Mouse (Mus musculus): ENCODE results near the gene Hsd3b4.
"Not testable (repeated sequence)": the region's sequence is repeated elsewhere in the genome, so short reads cannot be mapped to it uniquely, and the experiment has no call there.

- not testable (repeated sequence) for TF ChIP-seq POLR2A, CTCF (IDR thresholded peaks at IDR 0.05; ENCODE audit: extremely low read depth, insufficient read depth, low read length)
Observed at GRCm38 (mm10) chr3:98469323-98469722, 41.0 kb downstream of the Hsd3b4 start.
